Mouse (Mus musculus) MEL (cell line): ENCODE results near the gene Ifitm10. TPM values are rescaled to one million over a fixed set of nuclear protein-coding genes. Genes with fewer than 3 reads are reported as not detected.

Experiments
- DNase-seq: peaks from one replicate; pipeline ENCODE4 v3.0.0; 2011; ENCODE audit warnings: low read depth, low spot score
- H3K27ac ChIP-seq: 2 replicates; pipeline ENCODE4 v1.5.1; 2012; ENCODE audit warnings: low read depth, mild to moderate bottlenecking, control low read depth, low read length, moderate library complexity; ENCODE audit not compliant: control insufficient read depth
- H3K27me3 ChIP-seq, 2 experiments: fragments of 150-350 bp in 1 of 2; sonication (generic) in 1 of 2; 2 replicates each; pipeline ENCODE4 v1.6.1; 2012; ENCODE audit warnings: low read length in 2 of 2, mild to moderate bottlenecking in 2 of 2, improper control_type of control experiment in 1 of 2, moderate library complexity in 1 of 2; ENCODE audit not compliant: insufficient read depth in 2 of 2, control insufficient read depth in 1 of 2
- H3K36me3 ChIP-seq, 2 experiments: 2 replicates each; pipeline ENCODE4 v1.6.1; 2012 to 2014; ENCODE audit warnings: low read length in 2 of 2, improper control_type of control experiment in 1 of 2, inconsistent platforms in 1 of 2, mild to moderate bottlenecking in 1 of 2; ENCODE audit not compliant: insufficient read depth in 2 of 2, control insufficient read depth in 1 of 2
- H3K4me1 ChIP-seq, 2 experiments: fragments of 150-350 bp in 1 of 2; sonication (generic) in 1 of 2; 2 replicates each; pipeline ENCODE4 v1.6.1; 2012; ENCODE audit warnings: low read length in 2 of 2, improper control_type of control experiment in 1 of 2, mild to moderate bottlenecking in 1 of 2; ENCODE audit not compliant: insufficient read depth in 2 of 2, control insufficient read depth in 1 of 2
- H3K4me3 ChIP-seq, 2 experiments: fragments of 150-350 bp in 1 of 2; sonication (generic) in 1 of 2; 2 replicates each; pipeline ENCODE4 v1.5.1; 2012; ENCODE audit warnings: low read depth in 2 of 2, low read length in 2 of 2, mild to moderate bottlenecking in 2 of 2, moderate library complexity in 2 of 2, control low read depth in 1 of 2, improper control_type of control experiment in 1 of 2; ENCODE audit not compliant: control insufficient read depth in 1 of 2, insufficient read depth in 1 of 2
- H3K79me2 ChIP-seq: 2 replicates; pipeline ENCODE4 v1.6.1; 2012; ENCODE audit warnings: mild to moderate bottlenecking, low read length, moderate library complexity; ENCODE audit not compliant: control insufficient read depth, poor library complexity, insufficient read depth
- H3K9ac ChIP-seq: 2 replicates; pipeline ENCODE4 v1.6.1; 2012; ENCODE audit warnings: low read depth, mild to moderate bottlenecking, control low read depth, low read length, moderate library complexity; ENCODE audit not compliant: control insufficient read depth, poor library complexity, severe bottlenecking
- H3K9me3 ChIP-seq: fragments of 150-350 bp; sonication (generic); replicated peaks from 2 replicates; pipeline ENCODE4 v1.6.1; 2012; ENCODE audit warnings: mild to moderate bottlenecking, low read length, improper control_type of control experiment, moderate library complexity; ENCODE audit not compliant: insufficient read depth
- BHLHE40 ChIP-seq: IDR thresholded peaks from 2 replicates; pipeline ENCODE4 v1.6.1; 2012; ENCODE audit warnings: low read depth, mild to moderate bottlenecking, inconsistent platforms, low read length, improper control_type of control experiment, borderline replicate concordance
- CHD1 ChIP-seq: IDR thresholded peaks from 2 replicates; pipeline ENCODE4 v1.6.1; 2012; ENCODE audit warnings: low read depth, mild to moderate bottlenecking, inconsistent platforms, low read length, improper control_type of control experiment
- CHD2 ChIP-seq: IDR thresholded peaks from 2 replicates; pipeline ENCODE4 v1.6.1; 2011; ENCODE audit warnings: low read length, improper control_type of control experiment
- CTCF ChIP-seq, 3 experiments: IDR thresholded peaks in 2 of 3; conservative IDR thresholded peaks in 1 of 3; 2 replicates each; pipeline ENCODE4 v1.5.1; 2011 to 2012; ENCODE audit warnings: low read length in 3 of 3, low read depth in 2 of 3, mild to moderate bottlenecking in 2 of 3, improper control_type of control experiment in 1 of 3, inconsistent platforms in 1 of 3, mixed read lengths in 1 of 3, moderate library complexity in 1 of 3; ENCODE audit not compliant: control insufficient read depth in 1 of 3, insufficient read depth in 1 of 3, poor library complexity in 1 of 3, severe bottlenecking in 1 of 3
- ELF1 ChIP-seq: IDR thresholded peaks from 2 replicates; pipeline ENCODE4 v1.6.1; 2014; ENCODE audit warnings: low read depth, mild to moderate bottlenecking, inconsistent platforms, low read length, improper control_type of control experiment, moderate library complexity
- EP300 ChIP-seq, 2 experiments: IDR thresholded peaks; 2 replicates each; pipeline ENCODE4 v1.6.1; 2011; ENCODE audit warnings: improper control_type of control experiment in 2 of 2, low read length in 2 of 2, low read depth in 1 of 2, mild to moderate bottlenecking in 1 of 2
- ETS1 ChIP-seq: IDR thresholded peaks from 2 replicates; pipeline ENCODE4 v1.6.1; 2012; ENCODE audit warnings: low read depth, mild to moderate bottlenecking, inconsistent platforms, low read length, improper control_type of control experiment, moderate library complexity
- GABPA ChIP-seq: IDR thresholded peaks from 2 replicates; pipeline ENCODE4 v1.6.1; 2012; ENCODE audit warnings: low read depth, mild to moderate bottlenecking, inconsistent platforms, low read length, improper control_type of control experiment, moderate library complexity
- GATA1 ChIP-seq: IDR thresholded peaks from 2 replicates; pipeline ENCODE4 v1.6.1; 2011; ENCODE audit warnings: low read depth, low read length, improper control_type of control experiment
- HCFC1 ChIP-seq: IDR thresholded peaks from 2 replicates; pipeline ENCODE4 v1.6.1; 2012; ENCODE audit warnings: low read depth, mild to moderate bottlenecking, inconsistent platforms, low read length, improper control_type of control experiment, moderate library complexity
- JUND ChIP-seq: IDR thresholded peaks from 2 replicates; pipeline ENCODE4 v1.6.1; 2011; ENCODE audit warnings: low read depth, mild to moderate bottlenecking, improper control_type of control experiment, low read length
- KAT2A ChIP-seq: conservative IDR thresholded peaks from 2 replicates; pipeline ENCODE4 v1.6.1; 2012; ENCODE audit warnings: low read depth, low read length, improper control_type of control experiment, inconsistent platforms
- MAFK ChIP-seq: IDR thresholded peaks from 2 replicates; pipeline ENCODE4 v1.6.1; 2011; ENCODE audit warnings: low read depth, mild to moderate bottlenecking, low read length, improper control_type of control experiment, borderline replicate concordance
- MAX ChIP-seq: IDR thresholded peaks from 2 replicates; pipeline ENCODE4 v1.6.1; 2011; ENCODE audit warnings: low read length, improper control_type of control experiment
- MAZ ChIP-seq: IDR thresholded peaks from 2 replicates; pipeline ENCODE4 v1.6.1; 2012; ENCODE audit warnings: low read depth, mild to moderate bottlenecking, inconsistent platforms, low read length, improper control_type of control experiment
- MEF2A ChIP-seq: IDR thresholded peaks from 2 replicates; pipeline ENCODE4 v1.6.1; 2014; ENCODE audit warnings: low read depth, mild to moderate bottlenecking, inconsistent platforms, low read length, improper control_type of control experiment; ENCODE audit not compliant: poor library complexity, insufficient replicate concordance, severe bottlenecking; ENCODE audit errors: extremely low read depth
- MXI1 ChIP-seq: IDR thresholded peaks from 2 replicates; pipeline ENCODE4 v1.6.1; 2011; ENCODE audit warnings: mild to moderate bottlenecking, low read depth, low read length, improper control_type of control experiment
- MYC ChIP-seq: IDR thresholded peaks from 2 replicates; pipeline ENCODE4 v1.6.1; 2011; ENCODE audit warnings: low read depth, mild to moderate bottlenecking, low read length, improper control_type of control experiment, moderate library complexity
- NELFE ChIP-seq: IDR thresholded peaks from 2 replicates; pipeline ENCODE4 v1.6.1; 2011; ENCODE audit warnings: low read depth, low read length, improper control_type of control experiment
- NRF1 ChIP-seq: IDR thresholded peaks from 2 replicates; pipeline ENCODE4 v1.6.1; 2014; ENCODE audit warnings: low read depth, mild to moderate bottlenecking, inconsistent platforms, low read length, improper control_type of control experiment, moderate library complexity; ENCODE audit not compliant: poor library complexity, insufficient read depth, severe bottlenecking
- POLR2A ChIP-seq, 2 experiments: IDR thresholded peaks; 2 replicates each; pipeline ENCODE4 v1.6.1; 2011 to 2012; ENCODE audit warnings: low read length in 2 of 2, mild to moderate bottlenecking in 2 of 2, control low read depth in 1 of 2, improper control_type of control experiment in 1 of 2, low read depth in 1 of 2, moderate library complexity in 1 of 2; ENCODE audit not compliant: control insufficient read depth in 1 of 2, insufficient read depth in 1 of 2, poor library complexity in 1 of 2
- RAD21 ChIP-seq: IDR thresholded peaks from 2 replicates; pipeline ENCODE4 v1.6.1; 2011; ENCODE audit warnings: mild to moderate bottlenecking, low read depth, low read length, improper control_type of control experiment
- RCOR1 ChIP-seq: IDR thresholded peaks from 2 replicates; pipeline ENCODE4 v1.6.1; 2012; ENCODE audit warnings: low read depth, mild to moderate bottlenecking, inconsistent platforms, low read length, improper control_type of control experiment
- SIN3A ChIP-seq: IDR thresholded peaks from 2 replicates; pipeline ENCODE4 v1.6.1; 2012; ENCODE audit warnings: low read length, improper control_type of control experiment, inconsistent platforms
- SMC3 ChIP-seq: IDR thresholded peaks from 2 replicates; pipeline ENCODE4 v1.6.1; 2011; ENCODE audit warnings: low read depth, low read length, improper control_type of control experiment
- TAL1 ChIP-seq: IDR thresholded peaks from 2 replicates; pipeline ENCODE4 v1.6.1; 2012; ENCODE audit warnings: mild to moderate bottlenecking, inconsistent platforms, low read length, moderate library complexity, mixed read lengths
- TCF12 ChIP-seq: IDR thresholded peaks from 2 replicates; pipeline ENCODE4 v1.6.1; 2014; ENCODE audit warnings: low read depth, mild to moderate bottlenecking, inconsistent platforms, low read length, improper control_type of control experiment, moderate library complexity
- UBTF ChIP-seq: IDR thresholded peaks from 2 replicates; pipeline ENCODE4 v1.6.1; 2012; ENCODE audit warnings: low read depth, mild to moderate bottlenecking, inconsistent platforms, low read length, improper control_type of control experiment, moderate library complexity, borderline replicate concordance; ENCODE audit not compliant: insufficient read depth
- ZC3H11A ChIP-seq: IDR thresholded peaks from 2 replicates; pipeline ENCODE4 v1.6.1; 2012; ENCODE audit warnings: low read depth, mild to moderate bottlenecking, inconsistent platforms, low read length, improper control_type of control experiment
- ZMIZ1 ChIP-seq: IDR thresholded peaks from 2 replicates; pipeline ENCODE4 v1.6.1; 2012; ENCODE audit warnings: low read depth, mild to moderate bottlenecking, inconsistent platforms, low read length, improper control_type of control experiment, moderate library complexity
- polyA plus RNA-seq, 2 experiments: library from polyadenylated mRNA; stranded (reverse) in 1 of 2; unstranded in 1 of 2; fragments of >175 nt in 1 of 2; fragments of >200 nt in 1 of 2; gene quantifications; 2 replicates each; pipeline versions ENCODE4 v1.2.1 to v1.2.4; 2012; ENCODE audit warnings: low replicate concordance in 2 of 2, low read depth in 1 of 2; ENCODE audit not compliant: insufficient read length in 2 of 2, insufficient read depth in 1 of 2, missing spikeins in 1 of 2
- total RNA-seq: library from RNA; depleted of rRNA; stranded (reverse); fragments of 300-350 nt; gene quantifications from 2 replicates; pipeline ENCODE4 v1.2.3, GENCODE M21; 2012

Ifitm10 gene
- total and polyA plus RNA-seq, 3 experiments = 0.21 TPM; not detected in 2

GRCm38 (mm10) chr7:142285130-142285835, 88.3 kb downstream of the Ifitm10 start:
- no peaks in the 10 kb centered on the region; a peak in 2 of 4 replicates for H3K27me3 ChIP-seq
- DNase-seq = no peak
- peak overlapping the region in 1 of 2 experiments; percentile 25; a peak in 2 of 4 replicates for H3K4me3 ChIP-seq

GRCm38 (mm10) chr7:142284615-142285080, 88.9 kb downstream of the Ifitm10 start:
- Histone ChIP-seq H3K36me3 (no peaks in the 10 kb centered on the region), H3K4me3 (peak overlapping the region; percentile 52 to 64), H3K27me3 (no peaks in the 10 kb centered on the region; a peak in 2 of 4 replicates), H3K9me3 (no peaks in the 10 kb centered on the region), H3K27ac (peak overlapping the region; percentile 54), H3K9ac (peak overlapping the region; percentile 64), H3K79me2 (no peaks in the 10 kb centered on the region; the same call in 1 of the 2 replicates), H3K4me1 (no peaks in the 10 kb centered on the region)
- DNase-seq = peak; percentile 91
- TF ChIP-seq CHD2 (no peak), MAFK (no peak), BHLHE40 (peak; percentile 24; the same call in 1 of the 2 replicates), MAX (peak; percentile 52; the same call in 1 of the 2 replicates), SIN3A (peak; percentile 49; the same call in 1 of the 2 replicates), MYC (peak; percentile 68; the same call in 1 of the 2 replicates), CTCF (IDR thresholded peaks at IDR 0.05 in 2 of 3, conservative IDR thresholded peaks at IDR 0.05 in 1 of 3; ENCODE audit: control insufficient read depth in 1 of 3, insufficient read depth in 1 of 3, low read depth in 2 of 3, low read length in 3 of 3, poor library complexity in 1 of 3, severe bottlenecking in 1 of 3) (peak; percentile 59 to 87 (median 77)), ZC3H11A (peak; percentile 49), CHD1 (no peak), RAD21 (peak; percentile 53), UBTF (no peak), JUND (no peak), POLR2A (IDR thresholded peaks at IDR 0.05; ENCODE audit: control insufficient read depth in 1 of 2, insufficient read depth in 1 of 2, low read depth in 1 of 2, low read length in 2 of 2, poor library complexity in 1 of 2) (no peak; a peak in 1 of 4 replicates), MXI1 (peak; percentile 77), ETS1 (no peak), ZMIZ1 (no peak), HCFC1 (peak; percentile 67), KAT2A (no peak), SMC3 (peak; percentile 55), ELF1 (peak; percentile 17; the same call in 1 of the 2 replicates), MEF2A (no peak), NELFE (peak; percentile 25), MAZ (0 out of 2 replicates have a peak, but pooled peaks have one; percentile 1)

More at GRCm38 (mm10) chr7:142285130-142285835, 88.3 kb downstream of the Ifitm10 start:
- H3K27ac ChIP-seq = no peak overlapping the region
- H3K79me2 ChIP-seq = no peaks in the 10 kb centered on the region; the same call in 1 of the 2 replicates
- no peaks in the 10 kb centered on the region for H3K9me3 ChIP-seq
- no peak for TF ChIP-seq RAD21
- no peak for TF ChIP-seq CHD2
- TF ChIP-seq GABPA = no peak
- TF ChIP-seq TAL1 = no peak
- TF ChIP-seq JUND = no peak
- no peak for TF ChIP-seq RCOR1
- TF ChIP-seq BHLHE40 = no peak
- no peak for TF ChIP-seq TCF12
- TF ChIP-seq SMC3 = no peak
- no peak for TF ChIP-seq NRF1
- TF ChIP-seq CTCF (IDR thresholded peaks at IDR 0.05 in 2 of 3, conservative IDR thresholded peaks at IDR 0.05 in 1 of 3; ENCODE audit: control insufficient read depth in 1 of 3, insufficient read depth in 1 of 3, low read depth in 2 of 3, low read length in 3 of 3, poor library complexity in 1 of 3, severe bottlenecking in 1 of 3) = no peak
- TF ChIP-seq EP300 (IDR thresholded peaks at IDR 0.05; ENCODE audit: low read depth in 1 of 2, low read length in 2 of 2) = no peak
- no peak for TF ChIP-seq GATA1
- no peak overlapping the region for H3K9ac ChIP-seq
- no peaks in the 10 kb centered on the region for H3K4me1 ChIP-seq
- no peaks in the 10 kb centered on the region for H3K36me3 ChIP-seq
